Mouse (Mus musculus) ES-CJ7 (cell line): ENCODE results near the gene Tmem120a.

Experiments
- DNase-seq: peaks from one replicate; pipeline ENCODE4 v3.0.0; 2011; ENCODE audit warnings: low read depth, low spot score

The Tmem120a gene

DNA sequence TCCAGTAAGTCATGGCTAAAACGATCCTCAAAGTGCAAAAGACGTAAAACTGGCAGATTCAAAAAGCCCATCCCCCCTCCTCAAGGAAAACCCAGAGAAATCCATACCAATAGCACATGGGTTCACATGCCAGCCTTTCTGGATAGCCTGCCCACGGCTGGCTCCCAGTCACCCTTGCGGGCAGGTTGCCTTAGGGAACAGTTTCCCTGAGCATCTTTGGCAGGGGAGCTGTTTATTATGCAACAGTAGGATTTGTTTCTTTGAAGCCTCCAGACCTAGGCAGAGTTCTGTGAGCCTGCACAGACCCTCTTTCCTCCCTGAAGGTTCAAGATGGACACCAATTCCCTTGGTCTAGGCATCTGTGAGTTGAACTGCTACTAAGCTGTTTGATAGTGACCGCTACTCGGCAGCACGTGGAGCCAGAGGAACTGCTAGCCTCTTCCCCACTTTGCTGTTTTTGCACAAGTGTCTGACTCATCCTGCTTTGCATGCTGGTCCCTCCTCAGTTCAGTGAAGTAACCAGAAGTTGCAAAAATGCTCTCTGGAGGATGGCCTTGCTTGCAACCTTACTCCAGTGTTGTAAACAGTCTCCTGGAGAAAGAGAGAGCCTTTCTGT, 33.5 kb downstream of the Tmem120a start:
- DNase-seq: no peak

DNA sequence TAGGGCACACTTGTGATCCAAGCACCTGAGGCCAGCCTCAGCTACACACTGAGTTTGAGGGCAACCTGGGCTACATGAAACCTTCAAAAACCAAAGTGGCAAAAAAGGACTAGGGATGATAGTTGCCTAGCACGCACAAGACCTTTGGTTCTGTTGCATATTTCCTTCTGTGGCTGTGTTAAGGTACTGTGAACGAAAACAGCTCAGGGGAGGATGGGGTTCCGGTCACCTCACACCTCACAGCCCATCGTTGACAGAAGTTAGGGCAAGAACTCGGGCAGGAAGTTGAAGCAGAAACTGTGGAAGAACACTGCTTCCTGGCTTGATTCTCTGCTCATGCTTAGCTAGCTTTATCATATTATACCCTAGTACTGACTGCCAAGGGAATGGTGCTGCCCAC, 34.5 kb downstream of the Tmem120a start:
- no peak for DNase-seq

DNA sequence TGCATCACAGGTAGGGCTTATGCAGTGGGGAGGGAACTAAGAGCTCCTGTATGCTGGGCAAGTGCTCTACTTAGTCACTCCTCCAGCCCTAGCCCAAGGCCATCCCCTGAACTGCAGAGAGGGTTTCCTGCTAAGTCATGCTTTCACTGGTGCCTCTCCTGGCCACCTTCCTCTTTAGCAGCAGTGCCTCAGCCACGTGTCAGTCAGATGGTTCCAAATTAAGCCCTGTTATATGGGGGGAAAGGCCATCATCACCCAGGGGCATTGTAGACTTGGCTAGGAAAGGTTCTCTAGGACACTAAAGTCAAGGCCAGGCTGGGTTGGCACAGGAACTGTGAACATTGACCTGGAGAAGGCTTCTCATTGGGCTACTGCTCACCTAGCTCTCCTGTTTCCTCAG, 36.4 kb downstream of the Tmem120a start:
- DNase-seq: no peak

DNA sequence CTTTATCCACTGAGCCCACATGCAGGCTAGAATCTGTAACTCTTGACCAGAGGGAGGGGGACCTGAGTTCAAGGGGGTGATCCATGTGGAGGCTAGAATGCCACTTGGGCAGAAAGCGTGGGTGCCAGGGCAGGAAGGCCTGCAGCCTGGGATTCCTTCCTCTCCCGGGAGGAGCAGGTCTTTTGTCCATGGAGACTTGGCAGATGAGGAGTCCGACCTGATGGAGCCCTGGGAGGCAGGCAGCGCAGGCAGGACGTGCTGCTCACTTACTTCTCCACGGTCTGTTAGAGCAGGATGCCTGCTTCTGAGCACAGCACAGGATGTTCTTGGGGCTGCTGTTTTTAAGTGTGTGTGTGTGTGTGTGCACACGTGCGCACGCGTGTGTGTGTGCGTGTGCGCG, 37.2 kb downstream of the Tmem120a start:
- DNase-seq: no peak

DNA sequence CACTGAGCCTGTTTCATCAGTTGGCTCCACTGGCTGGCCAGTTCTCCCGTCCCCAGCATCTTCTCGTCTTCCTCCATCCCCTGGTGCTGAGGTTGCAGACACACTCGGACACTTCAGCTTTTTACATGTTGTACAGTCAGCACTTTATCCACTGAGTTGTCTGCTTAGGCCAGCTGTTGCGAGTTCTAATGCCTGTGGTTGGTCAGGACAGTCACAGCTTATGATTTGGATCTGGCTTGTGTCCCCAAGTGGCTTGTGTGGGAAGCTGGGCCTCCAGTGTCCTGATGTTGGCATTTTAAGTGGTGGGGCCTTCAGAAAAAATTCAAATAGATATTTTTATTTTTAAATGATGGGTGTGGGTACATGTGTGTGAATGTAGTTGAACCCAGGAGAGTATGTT, 38.9 kb downstream of the Tmem120a start:
- DNase-seq: no peak

DNA sequence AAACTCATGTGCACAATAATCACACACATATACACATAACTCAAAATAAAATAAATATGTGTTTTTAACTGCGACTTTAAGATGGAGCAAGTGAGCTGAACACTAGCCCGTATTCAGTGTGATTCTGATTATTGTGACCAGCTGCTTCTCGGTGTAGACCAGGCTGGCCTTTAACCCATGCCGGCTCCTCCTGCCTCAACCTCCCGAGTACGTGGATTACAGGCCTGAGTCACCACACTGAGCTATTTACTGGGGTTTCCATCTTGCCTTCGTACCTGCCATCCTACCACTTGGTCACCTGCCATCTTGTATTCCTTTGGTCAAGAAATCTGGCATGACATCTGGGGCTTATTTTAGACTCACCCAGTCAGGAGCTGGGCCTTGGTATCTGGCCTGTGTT, 40.8 kb downstream of the Tmem120a start:
- no peak for DNase-seq

DNA sequence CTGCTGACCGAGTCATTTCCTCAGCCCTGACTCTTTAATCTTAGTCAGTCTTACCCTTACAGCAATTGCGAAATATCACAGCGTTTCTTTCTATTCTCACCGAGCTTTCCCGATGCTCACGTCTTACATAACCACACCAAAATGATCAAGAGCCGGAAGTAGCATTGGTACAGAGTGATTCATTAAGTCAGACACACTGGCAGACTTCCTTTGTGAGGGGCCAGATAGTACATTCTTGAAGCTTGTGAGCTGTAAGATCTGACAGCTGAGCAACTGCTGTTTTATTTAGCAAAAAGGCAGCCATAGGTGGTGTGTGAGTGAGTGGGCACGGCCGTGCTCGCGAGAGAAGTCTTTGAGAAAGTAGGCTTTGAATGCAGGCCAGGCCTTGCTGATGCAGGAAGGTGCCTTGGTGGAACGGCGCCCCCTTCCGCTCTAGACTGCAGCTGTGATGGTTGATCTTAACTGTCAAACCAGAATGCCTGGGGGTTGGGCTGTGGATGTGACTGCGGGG, 41.5 kb downstream of the Tmem120a start:
- peak; percentile 57 for DNase-seq

DNA sequence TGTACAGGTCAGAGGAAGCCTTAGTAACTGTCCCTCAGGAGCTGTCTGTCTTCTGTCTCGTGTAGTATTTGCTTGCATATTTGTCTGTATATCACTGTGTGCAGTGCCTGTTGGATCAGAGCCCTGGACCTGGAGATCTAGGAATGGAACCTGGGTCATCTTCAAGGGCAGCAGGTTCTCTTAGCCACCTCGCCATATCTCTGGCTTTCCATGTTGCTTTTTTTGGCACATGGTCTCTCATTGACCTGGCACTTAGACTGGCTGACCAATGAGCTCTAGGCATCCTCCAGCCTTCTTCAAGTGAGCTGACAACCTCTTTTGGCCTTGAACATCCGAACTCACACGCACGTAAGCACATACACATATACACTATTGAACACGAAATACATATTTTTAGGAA, 42.1 kb downstream of the Tmem120a start:
- DNase-seq: no peak

DNA sequence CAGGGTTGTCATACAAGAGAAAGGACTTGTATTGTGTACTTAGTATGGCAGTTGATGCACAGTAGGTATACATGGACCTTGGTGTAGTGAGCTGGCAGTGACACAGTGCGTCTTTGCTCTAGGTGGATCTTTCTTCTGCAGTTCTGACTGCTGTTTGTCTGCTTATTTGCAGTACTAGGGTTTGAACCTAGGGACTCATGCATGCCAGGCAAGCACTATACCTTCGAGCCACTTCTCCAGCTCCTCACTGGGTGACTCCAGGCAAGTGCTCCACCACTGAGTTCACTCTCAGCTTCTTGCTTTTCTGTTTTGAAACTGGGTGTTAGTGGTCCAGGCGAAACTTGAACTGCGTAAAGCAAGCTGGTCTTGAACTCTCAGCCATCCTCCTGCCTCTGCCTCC, 42.6 kb downstream of the Tmem120a start:
- DNase-seq: no peak

DNA sequence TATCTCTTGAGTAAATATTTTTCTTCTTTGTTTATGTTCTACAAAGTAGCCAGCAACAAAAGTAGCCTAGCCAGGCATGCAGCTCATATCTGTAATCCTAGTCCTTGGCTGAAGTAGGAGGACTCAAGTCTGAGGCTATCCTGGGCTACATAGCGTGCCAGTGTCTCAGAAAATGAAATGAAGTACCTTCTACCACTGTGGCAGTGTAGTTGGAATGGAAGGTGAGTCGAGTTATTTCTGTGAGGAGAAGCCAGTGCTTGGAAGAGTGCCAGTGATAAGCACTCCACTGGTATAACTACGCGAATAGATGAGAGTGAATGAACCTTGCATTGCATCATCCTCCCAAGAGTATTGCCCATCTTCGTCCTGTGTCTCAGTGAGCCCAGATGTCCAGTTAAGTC, 46.5 kb downstream of the Tmem120a start:
- DNase-seq: no peak

DNA sequence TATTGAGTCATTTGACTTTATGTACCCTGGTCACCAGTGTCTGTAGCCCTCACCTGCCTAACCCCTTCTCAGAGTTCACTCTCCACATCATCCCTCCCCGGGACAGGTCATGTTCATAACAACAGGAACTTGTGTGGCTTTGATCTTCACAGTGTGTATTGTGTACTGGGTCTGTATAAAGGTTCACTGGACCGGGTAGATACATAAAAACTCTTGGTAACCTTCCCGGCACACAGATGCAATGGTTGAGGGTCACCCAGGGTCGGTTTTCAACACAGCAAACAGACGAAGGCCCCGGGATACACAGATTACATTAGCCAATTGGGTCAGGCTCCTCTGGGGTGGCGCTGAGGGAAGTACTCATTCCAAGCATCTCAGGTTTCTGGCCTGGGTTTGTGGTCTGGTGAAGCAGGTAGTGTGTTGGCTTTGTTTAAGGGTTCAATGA, 48.9 kb downstream of the Tmem120a start:
- no peak for DNase-seq

DNA sequence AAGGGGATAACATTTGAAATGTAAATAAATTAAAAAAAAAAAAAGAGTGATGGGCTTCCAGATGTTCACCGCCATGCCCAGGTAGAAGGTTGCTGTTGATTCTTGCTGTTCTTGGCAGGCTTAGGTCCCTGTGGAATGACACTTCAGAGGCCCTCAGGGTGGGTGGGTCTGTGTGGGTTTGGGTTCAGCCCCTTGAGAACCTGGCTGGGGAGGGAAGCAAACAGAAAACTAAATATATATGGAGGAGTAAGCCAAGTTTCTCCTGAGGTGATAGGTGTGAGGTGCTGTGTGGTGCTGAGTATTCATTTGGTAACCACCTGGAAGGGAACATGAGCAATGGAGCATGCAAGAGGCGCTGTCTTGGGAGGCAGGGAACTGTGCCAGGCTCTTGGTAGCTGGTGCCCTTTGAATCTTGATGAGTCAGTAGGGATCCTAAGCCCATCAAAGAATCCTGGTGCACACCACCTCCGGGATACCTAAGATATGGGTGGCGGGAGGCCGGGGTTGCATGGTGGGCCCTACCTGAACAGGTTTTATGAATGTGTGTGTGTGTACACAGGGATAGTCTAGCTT, 50.9 kb downstream of the Tmem120a start:
- no peak for DNase-seq

DNA sequence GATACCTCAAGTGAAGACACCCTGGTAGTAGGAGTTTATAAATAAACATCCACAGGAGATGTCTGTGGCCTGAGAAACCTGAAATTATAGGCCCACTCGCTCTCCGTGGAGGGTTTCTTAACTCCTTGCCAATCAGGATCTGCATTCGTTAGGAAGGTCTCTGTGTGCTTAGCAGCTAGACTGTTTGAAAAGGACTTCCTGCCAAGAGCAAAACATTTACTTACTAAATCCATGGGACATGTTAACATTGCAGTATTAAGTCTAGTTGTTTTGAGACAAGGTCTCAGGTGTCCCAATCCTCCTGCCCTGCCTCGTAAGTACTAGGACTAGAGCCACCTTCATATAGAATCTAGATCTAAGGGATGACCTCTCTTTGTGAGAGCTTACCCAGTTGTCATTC, 53.0 kb downstream of the Tmem120a start:
- DNase-seq: no peak

DNA sequence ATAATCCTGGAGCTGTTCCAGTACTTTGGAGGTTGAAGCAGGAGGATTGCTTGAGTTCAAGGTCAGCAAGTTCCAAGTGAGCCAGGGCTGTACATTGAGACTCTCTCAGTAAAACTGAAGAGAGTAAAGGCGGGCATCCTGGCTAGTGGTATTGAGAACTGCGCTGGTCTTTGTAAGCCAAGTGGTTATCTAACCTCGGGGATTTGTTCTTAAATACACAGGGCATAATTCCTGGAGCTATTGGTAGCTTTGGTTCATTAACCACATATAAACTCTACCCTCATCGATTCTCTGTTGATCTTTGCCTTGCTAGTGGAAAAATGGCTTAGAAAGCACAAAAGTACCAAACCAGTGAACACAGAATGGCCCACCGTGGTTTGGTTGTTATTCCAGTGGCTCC, 53.8 kb downstream of the Tmem120a start:
- no peak for DNase-seq
